Mouse (Mus musculus) layer of hippocampus, adult 9-10 months (tissue): Measurements from ENCODE around the gene Per2.

Source experiments
- DNase-seq: peaks from one replicate; pipeline ENCODE4 v3.0.0; 2022; ENCODE audit warnings: low spot score

Gene Per2

DNA sequence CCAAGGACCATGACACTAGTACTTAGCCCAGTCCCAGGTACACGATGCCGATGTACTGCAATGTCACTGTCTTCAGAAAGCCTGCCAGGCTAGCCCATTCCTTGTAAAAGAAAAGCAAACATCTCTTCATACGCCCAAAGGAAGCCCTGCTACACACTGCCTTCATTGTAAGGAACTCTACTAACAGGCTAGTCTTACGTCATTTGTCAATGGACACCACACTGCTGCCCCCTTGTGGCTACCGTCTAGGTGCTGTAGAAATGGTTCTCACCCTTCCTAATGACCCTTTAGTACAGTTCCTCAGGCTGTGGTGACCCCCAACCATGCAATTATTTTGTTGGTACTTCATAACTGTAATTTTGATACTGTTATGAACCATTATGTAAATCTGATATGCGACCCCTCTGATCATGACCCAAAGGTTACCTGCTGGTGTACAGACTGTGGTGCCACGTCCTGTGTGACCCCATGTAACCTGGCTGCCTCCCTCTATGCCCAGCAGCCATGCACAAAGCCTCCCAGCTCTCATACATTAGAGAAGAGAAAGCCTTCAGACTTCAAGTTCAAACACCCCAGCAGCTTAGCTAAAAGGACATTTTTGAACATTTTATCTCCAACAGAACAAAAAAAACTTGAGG is 78.6 kb downstream of the Per2 start:
- DNase-seq, result peak; percentile 55

DNA sequence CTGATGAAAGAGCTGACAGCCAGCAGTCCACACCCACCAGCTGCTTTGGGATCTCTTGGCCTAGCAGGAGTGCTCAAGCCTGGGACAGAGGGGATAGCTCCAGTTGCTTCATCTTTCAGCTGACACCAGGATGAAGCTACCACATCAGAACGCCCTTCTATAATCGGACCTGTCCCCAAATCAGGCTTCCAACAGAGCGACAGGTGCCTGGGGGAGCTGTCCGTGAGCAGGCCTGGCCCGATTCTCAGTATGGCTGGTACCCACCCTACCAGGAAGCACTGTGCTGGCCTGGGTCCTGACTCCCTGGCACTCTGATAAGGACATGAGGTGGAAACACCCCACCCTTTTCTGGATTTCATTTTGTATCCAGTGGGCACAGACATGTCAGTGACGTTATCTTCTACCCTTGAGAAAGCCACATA is 85.7 kb downstream of the Per2 start:
- DNase-seq, result no peak

DNA sequence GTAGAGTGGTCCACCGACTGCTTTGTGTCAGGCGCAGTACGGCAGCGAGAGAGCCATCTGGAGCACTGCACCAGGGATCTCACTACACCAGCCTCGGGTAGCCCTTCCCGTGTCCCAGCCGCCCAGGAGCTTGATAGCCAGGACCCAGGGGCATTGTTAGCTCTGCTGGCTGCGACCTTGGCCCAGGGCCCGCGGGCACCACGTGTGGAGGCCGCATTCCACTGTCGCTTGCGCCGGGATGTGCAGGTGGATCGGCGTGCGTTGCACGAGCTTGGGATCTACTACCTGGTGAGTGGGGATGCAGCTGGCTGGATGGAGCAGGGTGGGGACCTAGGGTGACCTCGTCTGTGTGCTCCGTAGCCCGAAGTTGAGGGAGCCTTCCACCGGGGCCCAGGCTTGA is 89.1 kb downstream of the Per2 start:
- DNase-seq, result no peak

DNA sequence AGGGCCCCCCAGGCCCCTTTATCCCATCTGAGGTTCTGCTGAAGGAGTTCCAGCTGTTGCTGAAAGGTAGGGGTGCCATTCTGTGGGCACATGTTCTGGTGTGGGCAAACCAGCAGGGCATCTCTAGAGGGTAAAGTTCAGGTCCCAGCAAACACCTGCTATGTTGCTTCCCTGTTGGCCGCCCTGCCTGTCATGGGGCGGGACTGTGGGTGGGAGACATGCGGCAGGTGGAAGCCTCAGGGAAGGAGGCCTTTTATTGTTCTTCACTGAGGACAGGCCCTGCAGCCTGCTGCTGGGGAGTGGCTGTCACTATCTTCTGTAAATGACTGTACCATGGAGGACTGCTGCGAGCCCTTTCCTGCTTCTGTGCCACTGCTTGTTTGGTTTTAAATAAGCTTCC is 89.7 kb downstream of the Per2 start:
- DNase-seq, result no peak

DNA sequence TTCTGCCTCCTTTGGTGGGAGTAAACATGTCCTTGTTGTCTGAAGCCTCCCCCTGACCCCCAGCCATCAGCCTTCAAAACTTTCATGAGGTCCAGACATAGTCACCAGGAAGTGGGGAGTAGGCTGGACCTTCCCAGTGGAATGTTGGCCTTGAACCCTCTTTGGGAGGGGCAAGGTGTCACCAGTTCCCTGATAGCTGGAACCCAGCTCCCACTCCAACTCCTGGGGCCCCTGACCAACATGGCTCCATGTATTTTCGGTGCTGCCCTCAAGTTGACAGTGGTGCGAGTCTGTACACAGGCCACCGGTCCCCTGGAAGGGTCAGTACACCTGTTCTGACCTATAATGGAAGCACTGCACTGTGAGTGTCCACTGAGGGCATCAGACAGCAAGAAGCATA is 91.8 kb downstream of the Per2 start:
- no peak for DNase-seq

DNA sequence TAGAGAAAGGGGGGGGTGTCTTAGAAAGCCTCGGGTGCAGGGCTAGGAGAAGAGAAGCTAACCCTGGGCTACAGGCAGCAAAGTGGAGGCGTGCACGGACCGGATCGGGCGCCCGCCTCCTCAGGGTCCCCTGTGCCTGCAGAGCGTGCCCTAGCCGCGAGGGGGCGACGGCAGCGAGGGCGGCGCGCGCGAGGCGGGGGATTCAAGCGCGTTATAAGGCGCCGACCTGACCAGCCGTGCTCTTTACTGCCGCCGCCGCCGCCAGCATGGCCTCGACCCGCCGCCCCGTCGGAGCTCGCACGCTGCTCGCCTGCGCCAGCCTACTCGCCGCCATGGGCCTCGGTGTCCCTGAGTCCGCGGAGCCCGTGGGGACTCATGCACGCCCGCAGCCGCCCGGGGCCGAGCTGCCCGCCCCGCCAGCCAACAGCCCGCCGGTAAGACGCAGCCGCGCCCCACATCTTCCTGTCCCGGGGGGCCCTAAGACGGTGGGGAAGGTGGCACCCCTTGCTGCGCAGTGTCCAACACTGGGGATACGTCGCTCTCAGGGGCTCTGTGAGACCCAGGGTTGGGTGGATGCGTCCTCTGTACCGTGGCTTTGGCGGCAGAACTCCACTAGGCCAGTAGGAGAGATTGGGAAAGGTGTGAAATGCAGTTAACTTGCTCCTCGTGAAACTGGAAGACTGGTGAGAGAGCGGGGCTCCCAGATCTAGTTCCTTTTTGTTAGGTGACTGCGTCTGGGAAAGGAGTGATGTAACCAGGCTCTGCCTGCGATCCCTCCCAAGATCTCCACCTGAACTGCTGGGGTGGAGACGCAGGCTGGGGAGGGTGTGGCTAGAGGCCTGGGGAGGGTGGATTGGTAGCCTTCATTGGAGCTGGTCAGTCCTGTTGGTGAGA is 92.7 kb downstream of the Per2 start, which contains the start of gene Erfe:
Gene Erfe, plus strand, starts transcription at position 216 of the 894 bp plus-strand sequence.
- no peak for DNase-seq
